Mouse (Mus musculus) left cerebral cortex, postnatal 10 days (tissue): ENCODE measurements around the gene Gtf2a2. TPM values are rescaled to one million over a fixed set of nuclear protein-coding genes. Genes with fewer than 3 reads are reported as not detected.

ENCODE experiments used
- DNase-seq, 2 experiments: peaks; one replicate each; pipeline ENCODE4 v3.0.0; 2021 to 2022; ENCODE audit warnings: low spot score in 2 of 2, mixed read lengths in 1 of 2; ENCODE audit errors: extremely low spot score in 1 of 2
- intact Hi-C: fragments of 180-260 bp; cut with DNase I; formaldehyde crosslinking; loops from one replicate; pipeline ENCODE4 v1.15.1; 2025
- total RNA-seq, 2 experiments: library from RNA; stranded (reverse); gene quantifications; 2 replicates each; pipeline ENCODE4 v1.2.3; 2021

Gtf2a2 gene
- 10 to 100 TPM; 66.9 to 77.5 TPM for total RNA-seq

DNA sequence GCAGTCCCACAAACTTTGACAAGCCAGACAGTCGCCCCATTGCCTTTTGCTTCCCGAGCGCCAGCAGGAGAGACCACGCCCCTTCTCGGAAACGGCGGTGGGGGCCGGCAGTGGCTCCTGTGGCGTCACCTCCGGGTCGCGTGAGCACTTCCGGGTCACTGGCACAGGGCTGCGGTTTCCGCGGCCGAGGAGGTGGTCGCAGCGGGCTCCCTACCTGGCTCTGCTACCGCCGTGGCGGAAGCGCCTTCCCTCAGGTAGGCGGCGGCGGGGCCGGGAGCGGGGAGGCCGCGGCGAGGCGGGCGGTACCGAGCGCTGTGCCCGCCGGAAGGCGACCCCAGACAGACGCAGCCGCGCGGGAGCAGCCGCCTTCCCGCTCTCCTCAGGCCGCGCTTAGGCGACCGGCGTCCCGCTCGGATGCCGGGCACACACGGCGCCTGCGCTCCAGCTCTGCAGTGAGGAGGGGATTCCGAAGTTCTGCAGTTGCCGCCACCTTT, at the start of gene Gtf2a2:
Gene Gtf2a2, plus strand, starts transcription at position 143 of the 494 bp plus-strand sequence.
- intact Hi-C loops: no loop called here
- peak; percentile 87 to 97 for DNase-seq

DNA sequence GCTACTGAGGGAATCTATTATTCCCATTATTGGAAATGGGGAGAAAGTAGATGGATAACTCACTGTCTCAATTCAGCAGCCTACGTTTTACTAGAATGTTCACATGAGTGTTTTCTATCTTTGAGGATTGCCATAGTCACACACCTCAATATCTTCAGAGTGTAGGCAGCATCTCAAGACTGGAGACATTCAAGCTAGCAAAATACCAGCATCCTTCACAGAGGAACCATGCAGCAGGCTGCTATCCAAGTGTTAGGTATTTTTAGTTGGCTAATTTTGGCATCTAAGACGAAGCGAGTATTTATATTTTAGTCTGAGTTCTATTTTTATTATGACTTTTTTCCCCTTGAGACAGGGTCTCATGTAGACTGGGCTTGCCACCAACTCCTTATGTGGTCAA, 48.0 kb upstream of the Gtf2a2 start:
- intact Hi-C loops: no loop called here
- DNase-seq: peak in 1 of 2 experiments; percentile 16

DNA sequence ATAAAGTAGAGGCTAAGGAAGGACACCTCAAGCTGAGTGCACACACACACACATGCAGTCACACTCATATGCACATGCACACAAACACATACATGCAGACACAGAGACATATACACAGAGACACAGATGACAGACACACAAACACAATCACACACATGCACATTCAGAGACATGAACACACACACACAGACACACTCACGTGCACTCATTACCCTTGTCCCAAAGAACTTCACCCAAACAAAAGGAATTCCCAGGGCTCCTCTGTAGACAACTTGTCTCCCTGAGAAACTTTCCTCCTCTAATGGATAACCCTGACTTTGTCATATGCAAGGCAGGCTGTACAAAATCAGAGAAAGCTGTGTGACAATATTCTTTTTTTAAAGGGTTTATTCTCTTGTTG, 26.8 kb upstream of the Gtf2a2 start:
- DNase-seq: no peak
- intact Hi-C loops: loop anchor here (10.0 kb wide), 2 partner anchors 211 to 361 kb away; no protein-coding TSS in a partner anchor

DNA sequence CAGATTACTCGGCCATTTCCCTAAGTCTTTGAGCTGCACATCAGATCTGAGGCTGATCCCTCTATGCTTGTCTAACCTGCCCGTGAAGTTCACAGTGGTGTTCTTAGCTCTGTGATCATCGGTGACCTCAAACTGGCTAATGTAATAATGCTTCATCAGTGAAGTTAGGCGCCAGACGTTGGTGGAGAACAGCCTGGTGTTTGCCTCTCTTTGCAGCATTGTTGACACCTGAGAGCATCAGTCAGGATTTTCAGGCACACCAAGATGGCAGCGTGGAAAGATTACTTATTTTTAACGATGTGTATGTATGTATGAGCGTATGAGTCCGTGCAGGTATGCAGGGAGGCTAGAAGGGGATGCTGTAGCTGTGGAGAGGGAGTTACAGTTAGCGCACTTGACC, 26.3 kb upstream of the Gtf2a2 start:
- DNase-seq: no peak
- intact Hi-C loops: loop anchor here (2.0 to 10.0 kb wide), 3 partner anchors 211 to 481 kb away; no protein-coding TSS in a partner anchor

DNA sequence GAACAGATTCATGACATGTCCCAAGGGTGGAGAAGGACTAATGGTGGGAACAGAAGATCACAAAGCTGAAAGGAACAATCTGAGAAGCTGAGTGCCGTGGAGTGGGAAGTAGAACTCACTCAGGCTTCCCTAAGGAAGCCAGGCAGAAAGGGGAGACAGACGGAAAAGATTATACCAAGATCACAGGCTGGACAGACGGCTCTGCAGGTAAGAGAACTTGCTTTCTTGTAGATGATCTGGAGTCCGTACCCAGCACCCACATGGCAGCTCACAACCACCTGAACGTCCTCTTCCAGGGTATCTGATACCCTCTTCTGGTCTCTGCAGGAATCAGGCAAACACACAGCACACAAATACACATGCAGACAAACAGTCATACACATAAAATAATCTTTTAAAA, 25.8 kb upstream of the Gtf2a2 start:
- intact Hi-C loops: loop anchor here (2.0 to 10.0 kb wide), 3 partner anchors 212 to 482 kb away; no protein-coding TSS in a partner anchor
- no peak for DNase-seq

DNA sequence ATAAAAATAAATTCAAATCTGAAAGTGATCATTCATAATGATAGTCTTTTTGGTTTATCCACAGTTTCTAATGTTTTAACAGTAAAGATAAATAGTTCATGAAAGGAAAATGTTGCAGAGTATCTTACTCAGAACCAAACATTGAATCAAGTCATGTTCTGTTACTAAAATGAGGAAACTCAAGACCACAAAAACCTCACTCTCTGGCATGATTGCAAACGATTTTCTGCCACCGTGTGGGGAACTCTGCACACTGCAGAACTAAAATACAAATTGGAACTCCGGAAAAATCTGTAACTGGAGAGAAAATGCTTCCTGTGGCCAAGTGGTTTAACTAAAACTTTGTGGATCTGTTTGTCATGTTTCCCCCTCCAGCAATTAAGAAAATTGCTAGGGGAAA, 24.8 kb upstream of the Gtf2a2 start:
- DNase-seq: peak; percentile 52 to 73
- intact Hi-C loops: loop anchor here (2.0 to 10.0 kb wide), 3 partner anchors 213 to 483 kb away; no protein-coding TSS in a partner anchor

DNA sequence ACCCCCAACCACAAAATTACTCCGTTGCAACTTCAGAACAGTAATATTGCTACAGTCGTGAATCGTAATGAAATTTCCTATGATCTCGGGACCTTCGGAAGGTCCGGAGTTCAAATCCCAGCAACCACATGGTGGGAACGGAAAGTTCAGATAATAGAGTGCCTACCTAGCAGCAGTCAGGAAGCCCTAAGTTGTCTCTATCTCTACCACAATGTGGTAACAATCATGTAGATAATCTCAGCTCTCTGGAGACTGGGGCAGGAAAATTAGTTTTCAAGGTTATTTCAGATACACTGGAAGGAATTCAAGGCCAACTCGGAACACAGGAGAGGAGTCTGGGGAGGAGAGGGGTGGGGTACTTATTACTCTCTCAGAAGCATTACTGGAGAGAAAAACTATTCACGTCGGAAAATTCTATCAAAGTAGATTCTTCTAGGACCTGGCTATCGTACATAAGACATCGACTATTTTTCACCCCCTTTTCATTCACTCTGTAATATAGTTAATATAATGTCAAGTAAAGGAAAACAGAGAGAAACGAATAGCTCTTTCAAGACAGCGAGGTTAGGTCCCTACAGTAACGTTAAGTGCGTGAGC, 23.5 kb upstream of the Gtf2a2 start:
- intact Hi-C loops: loop anchor here (10.0 kb wide), 2 partner anchors 214 to 364 kb away; no protein-coding TSS in a partner anchor
- no peak for DNase-seq

DNA sequence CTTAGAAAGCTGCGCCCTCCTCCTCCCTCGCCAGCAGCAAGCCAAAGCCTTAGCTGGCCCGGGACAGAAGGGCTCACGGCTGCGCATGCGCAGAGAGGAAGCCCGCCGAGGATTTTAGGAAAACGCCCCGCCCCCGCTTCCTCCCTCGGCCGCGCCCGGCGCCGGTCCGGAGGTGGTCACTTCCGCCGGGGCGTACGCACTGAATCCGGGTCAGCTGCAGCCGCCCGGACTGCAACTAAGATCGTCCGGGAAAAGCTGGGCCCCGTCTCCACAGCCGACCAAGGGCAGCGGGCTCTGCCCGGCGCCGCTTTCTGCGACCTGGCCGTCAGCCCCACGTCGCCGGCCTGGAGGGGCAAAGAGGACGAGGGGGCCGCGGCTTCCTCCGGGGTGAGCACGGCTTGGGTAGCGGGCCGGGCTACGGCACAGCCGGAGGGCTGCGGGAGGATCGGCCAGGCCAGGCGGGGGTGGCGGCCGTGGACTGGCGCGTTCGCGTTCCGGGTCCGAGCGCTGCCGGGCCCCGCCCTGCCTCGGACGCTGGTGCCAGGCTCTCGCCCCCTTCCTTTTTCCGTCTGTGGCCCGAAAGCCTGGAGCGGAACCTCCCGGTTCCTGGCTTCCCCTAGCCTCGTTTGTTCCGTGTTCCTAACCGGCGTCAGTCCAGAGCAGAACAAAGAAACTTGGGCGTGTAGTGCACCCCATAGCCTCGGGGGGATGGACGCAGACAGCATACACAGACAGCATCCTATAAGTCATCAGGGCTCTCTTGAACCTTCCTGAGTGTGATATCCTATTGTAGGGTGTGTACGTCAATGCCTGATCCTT, 22.8 kb upstream of the Gtf2a2 start, which contains the start of gene Bnip2:
Gene Bnip2, plus strand, starts transcription at position 164 of the 819 bp plus-strand sequence.
- intact Hi-C loops: loop anchor here (10.0 kb wide), 2 partner anchors 215 to 365 kb away; no protein-coding TSS in a partner anchor
- peak; percentile 88 to 97 for DNase-seq

DNA sequence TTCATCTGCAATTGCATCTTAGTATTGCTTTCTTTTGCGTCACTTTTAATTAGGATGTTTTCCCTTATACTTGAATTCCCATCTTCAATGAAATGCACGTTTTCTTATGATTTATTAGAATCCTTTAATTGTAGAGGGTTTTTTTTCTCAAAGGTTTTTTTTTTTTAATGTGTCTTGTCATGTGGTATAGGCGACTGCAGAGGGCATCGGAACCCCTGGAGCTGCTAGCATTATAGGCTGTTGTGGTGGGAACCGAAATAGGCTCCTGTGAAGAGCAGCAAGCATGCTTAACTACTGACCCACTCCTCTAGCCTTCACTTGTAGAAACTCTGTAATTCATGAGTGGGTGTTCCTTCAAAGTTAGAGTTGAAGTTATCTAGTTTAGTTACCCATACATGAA, 22.0 kb upstream of the Gtf2a2 start:
- intact Hi-C loops: no loop called here
- no peak for DNase-seq

DNA sequence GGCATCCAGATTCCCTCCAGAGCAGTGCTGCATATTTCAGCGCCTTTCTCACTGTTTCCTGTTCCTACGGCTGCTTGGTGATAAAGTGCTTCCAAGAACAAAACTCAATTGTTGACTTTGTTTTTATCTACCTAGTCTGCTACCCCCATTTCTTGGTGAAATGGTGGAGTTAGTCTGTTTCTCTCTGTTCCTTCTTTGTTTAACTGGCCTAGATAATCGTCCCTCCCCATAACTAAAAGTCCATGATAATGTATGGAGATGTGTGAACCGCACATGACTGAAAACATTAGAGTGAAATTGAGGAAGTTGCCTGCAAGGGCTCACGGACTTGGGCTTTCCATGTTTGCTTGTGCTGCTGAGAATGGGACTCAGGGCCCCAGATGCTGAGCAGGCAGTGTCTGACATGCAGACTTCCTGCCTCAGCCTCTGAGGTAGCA, 19.5 kb upstream of the Gtf2a2 start:
- intact Hi-C loops: no loop called here
- DNase-seq: no peak

DNA sequence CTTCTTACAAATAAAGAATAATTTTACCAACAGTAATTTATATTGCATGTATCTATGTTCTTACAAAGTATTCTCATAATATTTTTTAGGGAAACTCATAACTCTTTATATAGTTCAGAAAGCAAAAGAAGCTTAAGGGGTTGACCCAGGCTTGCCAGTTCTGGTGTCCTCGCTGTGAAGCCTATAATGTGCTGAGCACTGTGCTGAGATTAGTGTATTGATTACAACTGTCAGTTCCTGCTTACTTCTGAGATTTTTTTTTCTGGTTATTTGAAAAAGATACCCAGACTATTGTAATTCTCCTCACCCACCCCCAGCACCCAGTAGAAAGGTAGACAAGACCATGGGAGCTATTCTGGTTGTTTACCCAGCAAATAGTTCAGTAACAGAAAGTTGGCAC, 18.9 kb upstream of the Gtf2a2 start:
- no peak for DNase-seq
- intact Hi-C loops: no loop called here

DNA sequence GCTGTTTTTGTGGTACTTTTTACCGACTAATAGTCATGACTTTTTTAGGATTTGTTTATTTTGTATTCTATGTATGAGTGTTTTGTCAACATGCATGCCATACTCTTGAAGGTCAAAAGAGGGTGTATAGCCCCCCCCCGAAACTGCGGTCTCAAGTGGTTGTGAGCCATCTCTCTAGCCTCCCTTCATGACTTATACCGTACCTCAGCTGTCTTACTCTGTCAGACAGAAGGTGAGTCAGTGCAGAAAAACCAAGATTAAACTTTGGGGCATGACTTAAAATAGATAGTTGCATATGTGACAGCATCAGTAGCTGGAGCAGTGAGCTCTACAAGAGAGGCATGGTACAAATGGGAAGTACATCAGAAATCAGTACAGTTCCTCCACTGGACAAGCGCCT, 17.8 kb upstream of the Gtf2a2 start:
- intact Hi-C loops: no loop called here

DNA sequence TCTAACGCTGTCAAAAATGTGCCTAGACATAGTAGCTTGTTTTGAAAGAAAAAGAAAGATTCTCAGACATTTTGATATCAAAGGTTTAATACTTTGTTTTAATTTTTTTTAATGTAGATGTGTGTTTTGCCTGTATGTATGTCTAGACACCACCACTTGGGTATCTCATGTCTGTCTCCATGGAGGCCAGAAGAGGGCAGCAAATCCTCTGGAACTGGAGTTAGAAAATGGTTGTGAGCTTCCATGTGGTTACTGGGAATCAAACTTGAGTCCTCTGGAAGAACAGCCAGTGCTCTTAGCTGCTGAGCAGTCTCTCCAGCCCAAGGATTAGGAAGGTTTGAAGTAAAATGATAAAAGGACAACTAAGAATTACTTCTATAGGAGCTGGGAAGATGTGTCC, 13.0 kb upstream of the Gtf2a2 start:
- intact Hi-C loops: no loop called here
- no peak for DNase-seq

More for the DNA sequence above, 17.8 kb upstream of the Gtf2a2 start:
- no peak for DNase-seq

DNA sequence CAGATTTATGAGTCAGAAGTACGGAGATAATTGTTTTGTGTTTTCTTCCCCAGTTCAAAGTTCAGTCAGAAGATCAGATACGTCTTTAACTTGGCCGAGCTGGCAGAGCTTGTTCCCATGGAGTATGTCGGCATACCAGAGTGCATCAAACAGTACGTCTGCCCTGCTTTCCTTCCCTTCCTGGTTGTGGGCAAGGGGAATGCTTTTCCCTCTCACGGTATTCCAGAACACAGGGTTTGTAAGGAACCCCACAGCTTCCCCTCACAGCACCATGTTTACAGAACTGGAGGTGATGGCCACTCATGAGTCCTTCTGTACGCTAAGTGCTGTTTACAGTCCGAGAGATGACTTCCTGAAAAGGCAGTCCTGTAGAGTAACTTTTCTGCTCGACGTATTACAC, 8.8 kb upstream of the Gtf2a2 start:
- DNase-seq: no peak

DNA sequence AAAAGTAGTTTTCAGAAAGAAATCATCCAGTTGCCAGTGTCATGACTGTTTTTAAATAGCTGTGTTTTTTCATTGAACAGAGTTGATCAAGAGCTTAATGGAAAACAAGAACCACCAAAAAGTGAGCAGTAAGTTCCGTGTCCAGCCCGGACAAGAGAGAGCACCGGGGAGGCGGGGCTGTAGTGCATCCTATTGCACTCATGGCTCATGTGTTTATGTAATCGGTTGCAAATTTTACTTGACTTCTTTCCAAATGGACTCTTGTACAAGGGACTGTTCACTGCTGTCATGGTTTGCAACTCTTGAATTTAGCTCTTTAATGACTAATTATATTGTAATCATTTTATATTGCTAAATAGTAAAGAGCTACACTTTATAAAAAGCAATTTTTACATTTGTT, 5.4 kb upstream of the Gtf2a2 start:
- no peak for DNase-seq
- intact Hi-C loops: no loop called here

More for the DNA sequence above, 8.8 kb upstream of the Gtf2a2 start:
- intact Hi-C loops: no loop called here

DNA sequence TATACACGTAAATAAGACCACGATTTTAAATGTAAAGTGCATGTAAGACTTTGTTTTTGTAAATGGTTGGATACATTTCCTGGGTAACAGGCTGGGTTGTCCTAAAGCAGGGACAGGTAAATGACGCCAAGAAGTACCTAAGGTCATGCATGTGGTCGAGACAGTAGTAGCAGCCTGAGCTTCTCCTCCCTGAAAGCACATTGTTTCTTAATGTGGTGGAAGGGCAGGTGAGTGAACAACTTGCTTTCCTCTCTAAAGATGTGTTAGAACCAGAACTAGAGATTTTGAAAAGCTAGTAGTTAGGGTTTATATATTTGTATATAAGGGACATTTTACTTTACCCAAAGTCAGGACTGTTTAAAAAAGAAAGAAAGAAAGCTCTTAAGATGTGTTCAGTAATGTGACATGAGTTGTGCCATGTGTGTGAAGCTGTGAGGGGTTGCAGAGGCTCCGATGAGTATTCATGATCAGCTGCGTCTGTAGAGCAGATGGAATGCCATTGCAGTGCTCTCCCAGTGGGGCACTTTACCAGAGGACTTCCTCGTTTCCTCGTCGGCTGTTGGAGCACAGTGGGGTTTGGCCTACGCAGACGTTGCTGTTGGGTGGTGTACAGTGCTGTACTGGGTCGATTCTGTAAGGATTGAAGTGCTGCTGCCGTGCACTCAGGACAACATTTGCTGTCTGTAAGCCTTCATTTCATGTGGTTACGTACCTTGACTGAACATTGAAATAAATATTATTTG, 4.7 kb upstream of the Gtf2a2 start:
- DNase-seq: no peak
- intact Hi-C loops: no loop called here

DNA sequence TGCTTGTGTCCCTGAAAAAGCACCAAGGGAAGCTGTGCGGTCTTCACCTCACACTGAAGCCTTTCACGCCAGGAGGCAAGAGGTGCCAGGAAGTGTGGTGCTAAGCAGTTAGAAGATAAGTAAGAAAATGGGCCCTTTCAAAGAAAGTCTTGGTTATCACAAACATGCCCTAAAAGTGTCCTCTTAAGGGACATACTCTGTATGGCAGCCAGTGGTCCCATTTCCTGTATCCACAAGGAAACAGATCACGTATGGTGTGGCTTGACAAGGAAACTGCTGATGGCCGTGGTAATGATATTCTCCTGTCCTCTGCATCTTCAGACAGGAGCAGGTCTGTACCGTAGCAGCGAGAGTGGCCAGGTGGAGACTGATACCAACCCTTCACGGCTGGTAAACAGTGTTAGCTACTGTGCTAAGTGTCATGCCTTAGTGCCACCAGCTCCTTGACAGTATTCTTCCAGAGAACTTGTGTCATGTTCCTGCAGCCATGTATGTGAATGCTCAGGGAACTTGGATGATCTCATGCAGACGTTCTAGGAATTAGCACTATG, 2.5 kb upstream of the Gtf2a2 start:
- intact Hi-C loops: no loop called here
- DNase-seq: no peak

DNA sequence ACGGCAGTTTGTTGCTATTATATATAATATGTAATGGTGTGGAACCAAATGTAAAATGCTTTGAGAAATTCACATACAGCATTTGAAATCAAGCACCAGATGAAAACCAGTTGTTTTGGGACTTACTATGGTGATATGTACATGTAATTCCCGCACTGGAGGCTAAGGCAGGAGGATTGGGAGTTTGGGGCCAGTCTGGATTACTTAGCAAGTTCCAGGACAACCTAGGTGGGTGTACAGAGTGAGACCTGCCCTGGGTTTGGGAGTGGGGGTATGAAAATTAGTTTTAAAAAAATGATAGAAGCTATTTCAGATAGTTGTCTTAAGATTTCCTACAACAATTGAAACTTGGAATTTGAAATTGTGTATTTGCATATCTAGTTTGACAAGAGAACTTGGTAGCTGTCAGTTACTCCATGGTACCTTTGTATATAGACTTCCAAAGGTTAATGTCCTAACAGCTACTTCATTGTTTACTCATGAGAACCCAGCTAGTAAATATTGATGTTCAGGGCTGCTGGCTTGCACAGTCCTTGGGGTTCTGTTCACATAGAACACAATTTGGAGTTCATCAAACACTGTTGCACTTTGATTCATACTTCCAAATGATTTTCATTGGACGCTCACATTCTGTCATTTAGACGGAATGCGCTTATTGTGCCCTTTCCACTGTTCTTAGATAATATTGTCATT, 1.4 kb upstream of the Gtf2a2 start:
- intact Hi-C loops: no loop called here
- DNase-seq: no peak
